Mouse (Mus musculus) C2C12 (cell line): ENCODE measurements around the gene Dach1. TPM values are rescaled to one million over a fixed set of nuclear protein-coding genes. Genes with fewer than 3 reads are reported as not detected.

Experiments used
- H3K27me3 ChIP-seq: one replicate; pipeline ENCODE4 v1.6.1; 2011; ENCODE audit not compliant: control insufficient read depth, insufficient read depth, insufficient read length
- H3K36me3 ChIP-seq: one replicate; pipeline ENCODE4 v1.6.1; 2011; ENCODE audit not compliant: control insufficient read depth, insufficient read depth
- H3K4me3 ChIP-seq: one replicate; pipeline ENCODE4 v1.5.1; 2011; ENCODE audit warnings: mild to moderate bottlenecking, control low read depth; ENCODE audit not compliant: poor library complexity, insufficient read depth, severe bottlenecking
- H3K79me2 ChIP-seq: one replicate; pipeline ENCODE4 v1.6.1; 2011; ENCODE audit not compliant: control insufficient read depth, insufficient read depth
- H3K79me3 ChIP-seq: one replicate; pipeline ENCODE4 v1.6.1; 2011; ENCODE audit warnings: low read depth, control low read depth
- H3ac ChIP-seq: one replicate; pipeline ENCODE3; 2011; ENCODE audit warnings: low read depth; ENCODE audit not compliant: control insufficient read depth, insufficient read length
- CEBPB ChIP-seq: IDR thresholded peaks from one replicate; pipeline ENCODE4 v1.6.1; 2011; ENCODE audit warnings: low read depth, mild to moderate bottlenecking, control low read depth, moderate library complexity
- CTCF ChIP-seq: IDR thresholded peaks from one replicate; pipeline ENCODE4 v1.5.1; 2011; ENCODE audit not compliant: control insufficient read depth, insufficient read depth, insufficient read length
- FOSL1 ChIP-seq: IDR thresholded peaks from one replicate; pipeline ENCODE4 v1.8.0; 2011; ENCODE audit warnings: mild to moderate bottlenecking, low read length; ENCODE audit not compliant: poor library complexity, insufficient read depth, severe bottlenecking
- MAX ChIP-seq: IDR thresholded peaks from one replicate; pipeline ENCODE4 v1.6.1; 2011; ENCODE audit warnings: mild to moderate bottlenecking, control low read depth
- MYOD1 ChIP-seq: IDR thresholded peaks from one replicate; pipeline ENCODE4 v1.6.1; 2011; ENCODE audit warnings: low read depth; ENCODE audit not compliant: control insufficient read depth, insufficient read length
- MYOG ChIP-seq: IDR thresholded peaks from one replicate; pipeline ENCODE4 v1.6.1; 2011; ENCODE audit not compliant: control insufficient read depth, insufficient read length; ENCODE audit errors: extremely low read depth
- USF1 ChIP-seq: IDR thresholded peaks from one replicate; pipeline ENCODE4 v1.6.1; 2011; ENCODE audit warnings: low read depth, mild to moderate bottlenecking, control low read depth, moderate library complexity
- polyA plus RNA-seq: library from polyadenylated mRNA; unstranded; fragments of >200 nt; fragmentation: generic; extraction: Trizol; gene quantifications from one replicate; pipeline ENCODE4 v1.2.1, GENCODE M21; 2012; ENCODE audit warnings: missing spikeins

The Dach1 gene
- polyA plus RNA-seq, 1 experiment = not detected

DNA sequence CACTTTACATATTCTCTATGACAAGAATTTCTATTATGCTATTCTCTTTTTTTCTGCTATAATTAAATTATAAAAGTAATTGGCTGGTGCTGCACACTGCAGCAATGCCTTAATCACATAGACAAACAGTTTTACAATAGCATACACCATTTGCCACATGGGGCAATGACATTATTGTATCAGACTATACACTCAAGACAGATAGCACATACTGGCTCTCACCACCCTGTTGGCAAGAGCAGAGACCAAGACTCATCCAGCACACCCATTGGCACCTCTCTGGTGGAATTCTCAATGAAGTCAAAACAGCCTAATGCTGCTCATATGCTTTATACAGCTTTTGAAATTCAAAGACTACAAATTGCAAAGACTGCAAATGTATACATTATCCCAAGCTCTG is 63.4 kb downstream of the Dach1 start:
- Histone ChIP-seq H3K79me3 (no peaks in the 10 kb centered on the region), H3K36me3 (no peaks in the 10 kb centered on the region), H3K27me3 (no peaks in the 10 kb centered on the region), H3ac (no peak overlapping the region), H3K79me2 (no peaks in the 10 kb centered on the region), H3K4me3 (no peak overlapping the region)
- TF ChIP-seq USF1 (no peak), CTCF (no peak), MYOD1 (no peak), CEBPB (no peak), MYOG (no peak), MAX (no peak), FOSL1 (no peak)

DNA sequence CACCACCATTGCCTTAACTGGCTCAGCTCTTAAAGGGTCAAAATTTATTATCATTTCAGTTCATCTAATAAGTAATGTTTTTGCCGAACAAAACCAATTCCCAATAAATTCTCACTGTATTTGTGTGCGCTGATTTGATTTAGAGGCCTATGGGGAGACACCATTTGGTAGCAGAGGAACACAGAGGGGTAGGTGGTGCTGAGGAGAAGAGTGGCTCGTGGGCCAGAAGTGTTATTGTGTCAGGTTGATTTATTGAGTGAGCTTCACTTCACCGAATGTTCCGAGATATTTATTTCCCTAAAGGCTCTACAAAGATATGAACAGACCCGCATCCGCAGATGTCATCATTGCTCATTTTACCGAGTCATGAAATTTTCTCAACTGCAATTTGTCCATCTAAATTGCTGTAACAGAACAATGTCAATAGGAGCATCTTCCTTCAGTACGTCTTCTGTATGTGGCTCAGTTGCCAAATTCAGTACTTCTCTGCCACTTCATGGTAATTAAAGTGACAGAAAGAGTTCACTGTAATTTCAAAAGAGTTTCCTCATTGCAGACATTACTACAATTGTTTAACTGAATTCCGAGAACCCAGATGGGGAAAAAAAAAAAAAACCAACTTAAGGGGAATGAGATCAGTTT is 65.1 kb downstream of the Dach1 start:
- H3K4me3 ChIP-seq = no peak overlapping the region
- no peaks in the 10 kb centered on the region for H3K79me3 ChIP-seq
- H3ac ChIP-seq = no peak overlapping the region
- no peaks in the 10 kb centered on the region for H3K79me2 ChIP-seq
- no peaks in the 10 kb centered on the region for H3K36me3 ChIP-seq
- no peaks in the 10 kb centered on the region for H3K27me3 ChIP-seq
- TF ChIP-seq CEBPB (no peak), MAX (no peak), USF1 (no peak), MYOG (no peak), FOSL1 (no peak), MYOD1 (no peak), CTCF (no peak)

DNA sequence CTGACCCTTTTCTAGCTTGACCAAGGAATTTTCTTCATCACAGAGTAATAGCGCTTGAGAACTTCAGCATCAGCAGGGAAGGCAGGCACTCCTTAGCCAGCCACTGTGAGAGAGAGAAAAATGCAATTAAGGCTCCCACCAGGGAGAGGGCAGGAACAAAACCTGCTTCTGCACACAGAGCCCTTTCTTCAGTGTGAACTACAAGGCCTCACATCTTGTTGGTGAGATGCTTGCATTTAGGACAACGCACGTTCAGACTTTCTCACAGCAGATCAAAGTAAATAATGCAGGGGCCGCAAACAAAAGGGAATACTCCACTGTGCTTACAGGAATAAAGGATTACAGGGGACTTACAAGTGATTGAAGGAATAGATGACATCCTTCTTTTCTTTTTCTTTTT is 74.3 kb downstream of the Dach1 start:
- H3K36me3 ChIP-seq = no peaks in the 10 kb centered on the region
- H3K4me3 ChIP-seq = no peak overlapping the region
- H3K79me2 ChIP-seq = no peaks in the 10 kb centered on the region
- no peaks in the 10 kb centered on the region for H3K27me3 ChIP-seq
- H3ac ChIP-seq = no peak overlapping the region
- H3K79me3 ChIP-seq = no peaks in the 10 kb centered on the region
- TF ChIP-seq MYOD1 (no peak), MAX (no peak), CEBPB (no peak), USF1 (no peak), FOSL1 (no peak), MYOG (no peak), CTCF (no peak)

DNA sequence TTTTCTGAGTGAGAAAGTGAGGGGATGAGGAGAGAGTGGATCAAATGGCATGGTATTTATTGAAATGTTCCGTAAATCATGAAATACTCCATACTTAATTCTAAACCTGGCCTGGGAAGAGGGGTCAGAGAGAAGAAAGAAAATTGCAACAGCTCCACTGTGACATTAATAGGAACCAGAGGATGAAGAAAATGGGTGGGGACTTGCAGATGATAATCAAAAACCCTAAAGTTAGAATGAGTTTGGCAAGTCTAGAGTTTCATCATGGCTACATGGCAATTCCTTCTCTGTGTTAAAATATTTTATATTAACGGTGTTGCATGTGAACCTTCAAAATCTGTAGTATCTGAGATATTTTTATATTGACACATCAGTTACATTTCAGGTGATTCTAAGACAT is 80.3 kb downstream of the Dach1 start:
- no peak for TF ChIP-seq USF1
- TF ChIP-seq CTCF = no peak
- Histone ChIP-seq H3K36me3 (no peaks in the 10 kb centered on the region), H3K4me3 (no peak overlapping the region), H3K27me3 (no peaks in the 10 kb centered on the region), H3ac (no peak overlapping the region), H3K79me2 (no peaks in the 10 kb centered on the region), H3K79me3 (no peaks in the 10 kb centered on the region)

DNA sequence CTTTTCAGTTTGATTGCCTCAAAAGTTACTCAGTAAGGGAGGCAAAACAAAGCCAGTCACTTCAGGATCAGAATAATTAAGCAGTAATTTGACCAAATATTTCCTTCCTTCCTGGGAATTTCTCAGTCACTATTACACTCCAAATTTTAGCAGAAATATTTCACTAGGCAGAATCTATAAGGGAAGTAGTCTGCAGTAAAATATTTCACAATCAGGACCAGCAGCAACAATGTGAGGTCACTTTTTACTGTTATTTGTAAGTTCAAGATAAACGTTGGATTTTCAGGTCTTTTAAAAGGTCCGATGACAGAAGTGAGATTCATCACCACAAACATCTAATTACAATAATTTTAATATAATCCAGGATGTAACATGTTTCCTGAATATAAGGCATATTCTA is 82.2 kb downstream of the Dach1 start:
- no peak overlapping the region for H3K4me3 ChIP-seq
- H3K79me3 ChIP-seq = no peaks in the 10 kb centered on the region
- TF ChIP-seq USF1 (no peak), CTCF (no peak), MYOD1 (no peak), MYOG (no peak), MAX (no peak), FOSL1 (no peak), CEBPB (no peak)
- H3ac ChIP-seq = no peak overlapping the region
- no peaks in the 10 kb centered on the region for H3K36me3 ChIP-seq
- no peaks in the 10 kb centered on the region for H3K79me2 ChIP-seq
- no peaks in the 10 kb centered on the region for H3K27me3 ChIP-seq

DNA sequence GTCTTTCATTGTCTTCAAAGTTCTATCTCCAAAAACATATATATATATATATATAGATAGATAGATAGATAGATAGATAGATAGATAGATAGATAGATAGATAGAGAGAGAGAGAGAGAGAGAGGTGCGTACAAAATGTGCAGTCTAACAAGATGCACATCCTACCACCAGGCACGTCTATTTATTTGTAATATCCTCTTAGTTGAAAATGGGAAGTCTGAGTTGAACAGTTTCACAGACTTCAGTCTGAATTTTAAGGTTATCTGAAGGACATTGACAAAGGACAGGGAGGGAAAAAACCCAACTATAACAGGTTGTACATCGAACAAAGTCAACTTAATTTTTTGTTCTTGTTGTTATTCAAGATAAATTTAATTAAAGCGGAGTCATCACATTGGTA is 82.8 kb downstream of the Dach1 start:
- H3K79me2 ChIP-seq = no peaks in the 10 kb centered on the region
- H3K4me3 ChIP-seq = no peak overlapping the region
- TF ChIP-seq CEBPB (no peak), USF1 (no peak), MYOG (no peak), MAX (no peak), CTCF (no peak), FOSL1 (no peak), MYOD1 (no peak)
- H3K79me3 ChIP-seq = no peaks in the 10 kb centered on the region
- H3K27me3 ChIP-seq = no peaks in the 10 kb centered on the region
- no peak overlapping the region for H3ac ChIP-seq
- no peaks in the 10 kb centered on the region for H3K36me3 ChIP-seq
